Mouse (Mus musculus): ENCODE results near the gene Crisp3.
"Not testable (repeated sequence)": the region's sequence is repeated elsewhere in the genome, so short reads cannot be mapped to it uniquely, and the experiment has no call there.

Gene Crisp3

DNA sequence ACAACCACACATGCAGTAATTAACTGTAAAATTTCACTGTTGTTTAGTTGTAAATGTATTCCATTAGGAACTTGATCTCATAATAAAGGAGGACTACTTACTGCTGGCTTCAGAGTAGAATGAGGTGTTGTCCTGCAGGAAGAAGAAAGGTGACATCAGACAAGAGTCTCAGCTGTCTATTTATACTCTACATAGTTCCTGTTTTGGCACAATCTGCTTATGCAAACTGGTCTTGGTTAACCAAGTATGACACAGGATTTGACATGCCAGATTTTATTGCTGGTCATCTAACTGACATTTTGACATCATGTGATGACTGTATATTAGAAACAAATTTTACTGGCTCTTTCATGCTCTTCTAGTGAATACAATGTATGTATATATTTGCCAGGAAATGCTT, at the start of gene Crisp3:
Gene Crisp3, minus strand, starts transcription at position 154 of the 400 bp plus-strand sequence.
- no peak for DNase-seq (ENCODE audit: inconsistent age in 2 of 2, low spot score in 1 of 2)

DNA sequence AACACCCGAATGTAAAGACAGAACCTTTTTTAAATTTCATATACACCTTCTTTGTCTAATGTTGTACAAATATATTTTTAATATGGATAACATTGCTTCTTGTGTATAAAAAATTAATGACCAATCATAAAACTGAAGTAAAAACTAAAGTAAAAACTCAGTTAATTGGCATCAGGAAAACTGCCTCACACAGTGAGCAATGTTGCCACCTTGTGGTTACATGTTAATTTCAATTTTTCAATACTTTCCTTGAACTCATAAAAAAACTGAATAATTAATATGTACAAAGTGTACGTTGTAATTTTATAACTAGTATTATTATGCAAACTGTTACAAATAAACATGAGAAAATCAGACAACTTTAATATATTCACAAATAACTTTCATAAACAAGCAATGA, 43.3 kb upstream of the Crisp3 start:
- DNase-seq (ENCODE audit: inconsistent age in 2 of 2, low spot score in 1 of 2): no peak

DNA sequence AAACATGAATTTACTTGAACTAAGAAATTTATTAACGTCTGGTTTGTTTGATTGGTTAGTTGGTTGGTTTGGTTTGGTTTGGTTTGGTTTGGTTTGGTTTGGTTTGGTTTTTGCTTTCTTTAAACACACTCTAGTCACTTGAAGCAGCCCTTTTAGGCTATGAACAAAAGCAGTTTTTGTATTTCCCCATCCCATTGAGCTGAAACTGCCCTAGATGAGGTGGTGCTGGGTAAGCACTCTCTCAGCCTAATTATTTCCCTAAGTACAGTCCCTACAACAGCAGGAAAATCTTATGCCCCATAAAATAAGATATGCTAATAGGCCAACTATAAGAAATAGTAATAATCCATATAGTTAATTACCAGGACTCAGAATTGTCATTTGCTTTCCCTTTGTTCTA, 33.4 kb upstream of the Crisp3 start:
- DNase-seq (ENCODE audit: inconsistent age in 2 of 2, low spot score in 1 of 2): no peak

DNA sequence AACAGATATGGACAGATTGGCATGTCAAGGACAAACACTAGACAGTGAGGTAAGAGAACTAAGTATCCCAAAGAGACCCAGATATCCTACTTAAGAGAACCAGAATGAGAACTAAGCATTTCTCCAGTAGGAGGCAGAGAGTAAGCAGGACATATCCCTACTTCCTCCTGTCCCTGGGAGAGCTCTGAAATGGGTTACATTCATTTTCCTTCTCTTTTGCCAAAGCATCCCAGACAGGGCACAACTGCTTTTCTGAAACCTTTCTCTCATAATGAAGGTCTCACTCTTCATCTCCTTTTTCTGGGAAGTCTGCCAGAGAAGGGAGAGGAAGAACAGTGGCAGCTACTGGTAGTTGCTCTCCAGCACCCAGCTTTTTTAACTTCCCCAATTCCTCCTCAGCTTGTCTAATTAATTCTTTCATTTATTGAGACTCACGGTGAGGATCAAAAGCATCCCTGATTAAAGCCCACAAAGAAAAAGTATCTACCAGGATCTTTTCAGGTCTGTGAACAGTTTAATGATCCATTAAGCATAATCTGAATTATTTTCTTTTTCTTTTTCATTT, 32.9 kb upstream of the Crisp3 start:
- DNase-seq (ENCODE audit: inconsistent age in 2 of 2, low spot score in 1 of 2): peak in 1 of 2 experiments; percentile 23

DNA sequence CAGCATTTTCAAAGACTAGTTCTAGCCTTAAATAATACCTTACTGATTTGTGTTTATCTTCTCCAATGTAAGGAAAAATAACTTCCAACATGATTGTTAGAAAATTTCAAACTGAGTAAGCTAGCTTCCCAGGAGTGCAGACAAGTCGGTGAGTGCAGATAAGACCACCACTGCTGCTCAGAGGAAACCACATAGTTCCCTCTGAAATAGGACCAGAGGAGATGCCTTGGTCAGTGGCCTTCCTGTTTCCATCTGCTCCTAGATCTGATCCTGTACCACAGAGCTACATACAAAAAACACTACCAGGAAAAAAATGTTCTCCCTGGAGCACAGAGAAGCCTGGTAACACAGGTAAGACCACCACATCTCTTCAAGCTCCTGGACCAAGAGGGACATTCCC, 10.4 kb upstream of the Crisp3 start:
- DNase-seq (ENCODE audit: inconsistent age in 2 of 2, low spot score in 1 of 2): no peak

DNA sequence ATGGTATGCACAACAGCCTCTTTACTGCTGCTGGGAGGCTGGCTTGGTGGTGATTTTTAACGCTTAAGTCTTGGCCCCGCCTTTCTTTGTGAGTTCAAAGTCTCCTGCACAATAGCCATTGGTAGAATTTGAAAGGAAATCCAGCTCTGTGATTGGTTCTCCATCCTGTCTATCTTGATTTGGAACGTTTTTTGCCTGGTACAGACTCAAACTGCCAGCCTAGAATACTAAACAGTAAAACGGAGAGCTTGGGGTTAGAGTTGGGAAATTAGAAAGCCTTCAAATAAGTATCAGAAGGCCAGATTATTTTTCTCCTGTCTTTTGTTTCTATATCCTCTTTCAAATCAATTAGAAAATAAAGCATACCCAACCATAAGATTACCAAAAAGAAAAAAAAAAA, 33.5 kb downstream of the Crisp3 start, which contains the start of gene Pgk2:
Gene Pgk2, minus strand, starts transcription at position 101 of the 400 bp plus-strand sequence.
- DNase-seq (ENCODE audit: inconsistent age in 2 of 2, low spot score in 1 of 2): no peak

DNA sequence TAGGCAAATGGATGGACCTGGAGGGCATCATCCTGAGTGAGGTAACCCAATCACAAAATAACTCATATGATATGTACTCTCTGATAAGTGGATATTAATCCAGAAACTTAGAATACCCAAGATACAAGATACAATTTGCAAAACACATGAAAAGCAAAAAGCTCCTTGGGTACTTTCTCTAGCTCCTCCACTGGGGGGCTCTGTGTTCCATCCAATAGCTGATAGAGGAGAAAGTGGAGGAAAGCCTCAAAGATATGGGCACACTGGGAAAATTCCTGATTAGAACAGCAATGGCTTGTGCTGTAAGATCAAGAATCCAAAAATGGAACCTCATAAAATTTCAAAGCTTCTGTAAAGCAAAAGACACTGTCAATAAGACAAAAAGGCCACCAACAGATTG, 40.3 kb downstream of the Crisp3 start:
- DNase-seq (ENCODE audit: inconsistent age in 2 of 2, low spot score in 1 of 2): peak in 1 of 2 experiments; percentile 28

DNA sequence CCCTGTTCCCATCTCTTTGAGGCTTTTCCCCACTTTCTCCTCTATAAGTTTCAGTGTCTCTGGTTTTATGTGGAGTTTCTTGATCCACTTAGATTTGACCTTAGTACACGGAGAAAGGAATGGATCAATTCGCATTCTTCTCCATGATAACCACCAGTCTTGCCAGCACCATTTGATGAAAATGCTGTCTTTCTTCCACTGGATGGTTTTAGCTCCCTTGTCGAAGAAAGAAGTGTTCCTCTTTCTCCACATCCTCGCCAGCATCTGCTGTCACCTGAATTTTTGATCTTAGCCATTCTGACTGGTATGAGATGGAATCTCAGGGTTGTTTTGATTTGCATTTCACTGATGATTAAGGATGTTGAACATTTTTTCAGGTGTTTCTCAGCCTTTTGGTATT, 51.9 kb downstream of the Crisp3 start:
- DNase-seq (ENCODE audit: inconsistent age in 2 of 2, low spot score in 1 of 2): not testable (repeated sequence)
